Mouse (Mus musculus) liver, postnatal 0 days (tissue): ENCODE results near the gene Dnase1l1.

Source experiments
- CTCF ChIP-seq: sonication (generic); IDR thresholded peaks from 2 replicates; pipeline ENCODE4 v1.5.1; 2016; ENCODE audit warnings: antibody characterized with exemption, low read depth
- EP300 ChIP-seq: IDR thresholded peaks from 2 replicates; pipeline ENCODE4 v1.6.1; 2016; ENCODE audit warnings: antibody characterized with exemption, low read depth, mild to moderate bottlenecking

DNA sequence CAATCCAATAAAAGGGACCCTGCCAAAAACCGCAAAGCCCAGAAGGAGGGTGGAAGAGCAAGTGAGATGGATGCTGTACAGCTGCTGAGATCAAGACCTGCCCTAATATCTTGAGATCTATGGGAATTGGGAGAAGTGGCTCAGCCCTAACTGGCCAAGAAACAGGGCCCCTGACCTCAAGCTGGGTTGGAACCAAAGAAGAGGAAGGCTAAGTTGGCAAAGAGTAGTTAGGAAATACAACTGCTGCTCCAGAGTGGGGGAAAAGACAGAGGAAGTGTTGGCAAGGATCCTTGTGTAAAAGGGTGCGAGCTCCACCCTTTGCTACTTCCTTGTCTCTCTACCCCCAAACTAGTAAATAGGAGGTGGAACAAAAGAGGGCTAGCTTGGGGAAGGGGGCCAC, 38.7 kb downstream of the Dnase1l1 start:
- no peak for TF ChIP-seq EP300
- no peak for TF ChIP-seq CTCF
